Mouse (Mus musculus) lung, embryonic 16.5 days (tissue): ENCODE results near the gene Atxn7l2. TPM values are rescaled to one million over a fixed set of nuclear protein-coding genes. Genes with fewer than 3 reads are reported as not detected.

Experiments used
- ATAC-seq: fragments of 200-750 bp; cut with Nextera tagmentation; 2 replicates; pipeline ENCODE4 v1.8.0; 2017; ENCODE audit warnings: low read depth, mild to moderate bottlenecking, moderate library complexity
- H3K27ac ChIP-seq: fragments of 300-500 bp; sonication (generic); 2 replicates; pipeline ENCODE4 v1.5.1; 2014; ENCODE audit warnings: mild to moderate bottlenecking, control low read depth, low read length
- H3K27me3 ChIP-seq: fragments of 300-500 bp; sonication (generic); 2 replicates; pipeline ENCODE4 v1.6.1; 2014; ENCODE audit warnings: low read depth, low read length, mixed read lengths; ENCODE audit not compliant: control insufficient read depth, insufficient read depth
- H3K36me3 ChIP-seq: fragments of 300-500 bp; sonication (generic); 2 replicates; pipeline ENCODE4 v1.6.1; 2014; ENCODE audit warnings: low read length; ENCODE audit not compliant: control insufficient read depth, insufficient read depth
- H3K4me1 ChIP-seq: fragments of 300-500 bp; sonication (generic); replicated peaks from 2 replicates; pipeline ENCODE4 v1.6.1; 2014; ENCODE audit warnings: low read length, mixed read lengths; ENCODE audit not compliant: control insufficient read depth, insufficient read depth
- H3K4me2 ChIP-seq: fragments of 300-500 bp; sonication (generic); 2 replicates; pipeline ENCODE4 v1.6.1; 2014; ENCODE audit warnings: low read depth, low read length, control low read depth
- H3K4me3 ChIP-seq: fragments of 300-500 bp; sonication (generic); 2 replicates; pipeline ENCODE4 v1.5.1; 2014; ENCODE audit warnings: mild to moderate bottlenecking, low read length, control low read depth
- H3K9ac ChIP-seq: fragments of 300-500 bp; sonication (generic); 2 replicates; pipeline ENCODE4 v1.6.1; 2014; ENCODE audit warnings: low read length, control low read depth
- H3K9me3 ChIP-seq: fragments of 300-500 bp; sonication (generic); 2 replicates; pipeline ENCODE4 v1.6.1; 2016; ENCODE audit warnings: low read length; ENCODE audit not compliant: control insufficient read depth
- WGBS: fragments of 180-500 bp; shearing (Covaris S2); extraction: QIAGEN DNeasy Blood & Tissue Kit; methylation state at CpG from one replicate; pipeline ENCODE4 v1.1.7; 2014; 5-methylcytosine and 5-hydroxymethylcytosine counted together
- polyA plus RNA-seq: library from polyadenylated mRNA; unstranded; fragments of >200 nt; fragmentation: Nextera tagmentation; extraction: Ambion mirVana; gene quantifications from 2 replicates; pipeline ENCODE4 v1.2.1, GENCODE M21; 2015

Atxn7l2 gene
- polyA plus RNA-seq, 1 experiment from 2014 or later, result 13.4 TPM

DNA sequence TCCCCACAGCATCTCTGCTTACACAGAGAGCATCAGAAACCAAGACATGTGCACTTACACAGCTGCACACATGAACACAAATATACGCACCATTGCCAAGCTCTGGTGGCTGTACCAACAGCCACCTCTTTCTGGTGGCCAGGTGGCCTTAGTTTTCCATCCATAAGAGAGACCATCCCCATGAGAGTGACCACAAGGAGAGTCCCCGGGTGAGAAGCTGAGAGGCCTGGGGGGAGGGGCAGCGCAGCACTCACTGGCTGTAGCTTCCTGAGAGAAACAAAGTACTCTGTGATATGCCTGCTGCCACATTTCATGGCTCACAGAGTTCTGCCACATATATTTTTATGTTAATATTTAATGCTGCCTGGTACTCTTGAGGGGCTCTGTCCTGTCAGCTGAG lies 41.5 kb downstream of the Atxn7l2 start:
- H3K4me2 ChIP-seq, result no peak overlapping the region
- H3K36me3 ChIP-seq, result no peaks in the 10 kb centered on the region
- peaks cover 3% of the 10 kb centered on the region; the same call in 1 of the 2 replicates for H3K4me1 ChIP-seq
- H3K9me3 ChIP-seq, result no peaks in the 10 kb centered on the region
- no peak for ATAC-seq
- peaks cover 2% of the 10 kb centered on the region; the same call in 1 of the 2 replicates for H3K27me3 ChIP-seq
- WGBS, result 43% methylated on average over 3 of the region's 3 CpGs
- H3K27ac ChIP-seq, result no peak overlapping the region
- H3K4me3 ChIP-seq, result no peak overlapping the region
- H3K9ac ChIP-seq, result no peak overlapping the region

- Histone ChIP-seq H3K9me3 (no peaks in the 10 kb centered on the region), H3K27ac (no peak overlapping the region), H3K4me2 (no peak overlapping the region), H3K4me1 (peaks cover 3% of the 10 kb centered on the region; the same call in 1 of the 2 replicates), H3K9ac (no peak overlapping the region), H3K36me3 (no peaks in the 10 kb centered on the region), H3K4me3 (no peak overlapping the region), H3K27me3 (peaks cover 2% of the 10 kb centered on the region)
- no peak for ATAC-seq
- WGBS, result 46% methylated on average over 14 of the region's 14 CpGs
Observed at GRCm38 (mm10) chr3:108167499-108167898, 43.2 kb downstream of the Atxn7l2 start.

DNA sequence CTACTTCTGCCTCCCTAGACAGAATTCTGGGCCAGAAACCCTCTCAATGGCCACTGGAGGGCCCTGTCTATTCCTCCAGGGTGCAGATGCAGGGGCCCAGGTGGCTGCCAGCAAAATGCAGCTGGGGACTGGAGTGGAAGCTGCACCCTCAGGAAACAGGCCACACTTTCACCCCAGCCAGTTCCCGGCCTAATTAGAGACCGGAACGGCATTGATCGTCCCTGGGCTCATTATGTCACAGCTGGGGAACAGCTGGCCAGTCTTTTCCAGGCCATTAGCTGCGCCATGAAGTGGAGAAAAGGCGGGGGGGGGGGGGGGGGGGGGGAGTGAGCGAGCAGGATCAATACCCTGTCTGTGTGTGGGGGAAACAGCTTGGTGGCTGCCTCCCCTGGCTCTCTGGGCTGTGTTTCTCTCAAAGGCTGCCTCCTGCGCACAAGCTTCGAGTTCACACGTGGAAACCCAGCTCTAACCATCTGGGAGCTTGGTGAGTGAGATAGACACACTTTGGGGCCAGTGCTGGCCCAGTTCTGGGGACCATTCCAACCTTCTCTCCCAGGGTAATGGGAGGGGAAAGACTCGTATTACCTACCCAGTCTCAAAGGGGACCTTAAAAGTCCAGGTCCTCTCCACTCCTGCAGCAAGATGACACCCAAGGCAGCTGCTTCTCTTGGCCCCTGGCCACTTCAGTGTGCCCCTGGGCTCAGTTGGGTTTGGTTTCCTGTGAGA lies 44.1 kb downstream of the Atxn7l2 start:
- ATAC-seq, result peak; percentile 75
- WGBS, result 28% methylated on average over 10 of the region's 11 CpGs

GRCm38 (mm10) chr3:108165532-108166315 lies 45.0 kb downstream of the Atxn7l2 start:
- Histone ChIP-seq H3K4me2 (no peak overlapping the region), H3K9me3 (no peaks in the 10 kb centered on the region), H3K4me1 (peaks cover 3% of the 10 kb centered on the region; the same call in 1 of the 2 replicates), H3K27me3 (peaks cover 2% of the 10 kb centered on the region), H3K27ac (no peak overlapping the region), H3K4me3 (no peak overlapping the region), H3K9ac (no peak overlapping the region), H3K36me3 (no peaks in the 10 kb centered on the region)
- WGBS, result 52% methylated on average over 10 of the region's 10 CpGs
- peak; percentile 21; the same call in 1 of the 2 replicates for ATAC-seq

More for the DNA sequence above, 44.1 kb downstream of the Atxn7l2 start:
- peaks cover 2% of the 10 kb centered on the region for H3K27me3 ChIP-seq
- peaks cover 3% of the 10 kb centered on the region; the same call in 1 of the 2 replicates for H3K4me1 ChIP-seq
- H3K9me3 ChIP-seq, result no peaks in the 10 kb centered on the region
- no peaks in the 10 kb centered on the region for H3K36me3 ChIP-seq
- no peak overlapping the region for H3K9ac ChIP-seq
- no peak overlapping the region for H3K4me3 ChIP-seq
- H3K27ac ChIP-seq, result no peak overlapping the region
- no peak overlapping the region for H3K4me2 ChIP-seq

DNA sequence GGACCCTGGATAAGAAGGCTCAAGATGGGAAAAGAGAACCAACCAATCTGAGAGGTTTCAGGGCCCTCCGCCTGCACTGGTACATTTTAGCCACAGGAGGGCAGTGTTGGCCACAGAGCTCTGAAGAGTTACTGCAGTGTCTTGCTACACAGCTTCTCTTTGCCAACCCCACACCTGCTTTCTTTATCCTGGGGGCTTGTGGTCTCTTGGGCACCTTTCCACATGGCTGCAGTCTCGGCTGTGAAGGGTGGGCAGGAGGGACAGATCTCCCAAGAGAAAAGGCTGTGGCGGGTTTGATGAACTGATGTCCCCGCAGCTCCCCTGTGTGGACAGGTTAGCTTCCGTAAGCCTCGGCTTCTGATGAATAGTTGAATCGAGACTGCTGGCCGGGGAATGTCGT lies 45.9 kb downstream of the Atxn7l2 start:
- peak; percentile 59; the same call in 1 of the 2 replicates for ATAC-seq
- Histone ChIP-seq H3K4me2 (peak overlapping the region; percentile 36), H3K36me3 (no peaks in the 10 kb centered on the region), H3K9me3 (no peaks in the 10 kb centered on the region), H3K4me1 (peaks cover 3% of the 10 kb centered on the region; the same call in 1 of the 2 replicates), H3K9ac (peak overlapping the region; percentile 4; the same call in 1 of the 2 replicates), H3K27me3 (peaks cover 2% of the 10 kb centered on the region), H3K4me3 (peak overlapping the region; percentile 25), H3K27ac (no peak overlapping the region)
- WGBS, result 23% methylated on average over 9 of the region's 9 CpGs

DNA sequence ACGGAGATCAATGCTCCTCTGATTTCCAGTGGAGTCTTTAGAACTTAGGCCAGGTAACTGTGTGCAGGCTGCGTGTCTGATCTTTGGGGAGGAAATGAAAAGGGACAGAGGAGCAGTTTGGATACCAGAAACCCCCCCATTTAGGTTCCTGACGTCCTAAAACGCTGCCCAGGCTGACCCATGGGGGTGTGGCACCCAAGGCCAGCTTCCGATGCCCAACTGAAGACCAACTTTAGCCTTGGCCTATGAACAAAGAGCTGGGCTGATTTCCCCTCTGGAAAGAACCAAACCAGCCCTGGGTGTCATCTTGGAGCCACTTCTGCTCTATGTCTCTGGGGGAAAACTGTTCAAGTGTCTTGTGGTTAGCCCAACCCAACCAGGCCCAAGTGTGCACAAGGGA lies 46.6 kb downstream of the Atxn7l2 start:
- H3K4me2 ChIP-seq, result no peak overlapping the region
- peaks cover 2% of the 10 kb centered on the region for H3K27me3 ChIP-seq
- H3K9me3 ChIP-seq, result no peaks in the 10 kb centered on the region
- peaks cover 3% of the 10 kb centered on the region; the same call in 1 of the 2 replicates for H3K4me1 ChIP-seq
- no peak for ATAC-seq
- no peak overlapping the region for H3K27ac ChIP-seq
- 54% methylated on average over 5 of the region's 5 CpGs for WGBS
- H3K4me3 ChIP-seq, result no peak overlapping the region
- H3K36me3 ChIP-seq, result no peaks in the 10 kb centered on the region
- no peak overlapping the region for H3K9ac ChIP-seq

- Histone ChIP-seq H3K4me2 (no peak overlapping the region), H3K9me3 (no peaks in the 10 kb centered on the region), H3K36me3 (no peaks in the 10 kb centered on the region), H3K4me1 (no peaks in the 10 kb centered on the region), H3K27me3 (no peaks in the 10 kb centered on the region; the same call in 1 of the 2 replicates), H3K27ac (no peak overlapping the region), H3K9ac (no peak overlapping the region), H3K4me3 (no peak overlapping the region)
- 67% methylated on average over 9 of the region's 9 CpGs for whole genome bisulfite sequencing
- ATAC-seq, result no peak
Observed at GRCm38 (mm10) chr3:108158383-108159037, 52.2 kb downstream of the Atxn7l2 start.

- no peaks in the 10 kb centered on the region for H3K9me3 ChIP-seq
- no peaks in the 10 kb centered on the region for H3K36me3 ChIP-seq
- no peaks in the 10 kb centered on the region for H3K4me1 ChIP-seq
- no peak within 1 kb of the TSS for H3K4me3 ChIP-seq
- no peak within 1 kb of the TSS for H3K4me2 ChIP-seq
- H3K27me3 ChIP-seq, result no peaks in the 10 kb centered on the region
- no peak within 1 kb of the TSS for H3K9ac ChIP-seq
- 37% methylated on average over 4 of the region's 4 CpGs for WGBS
- no peak within 1 kb of the TSS for H3K27ac ChIP-seq
- no peak for ATAC-seq
Observed at GRCm38 (mm10) chr3:108154656-108155055, 56.1 kb downstream of the Atxn7l2 start, which contains the start of gene Gpr61. Gpr61 (minus strand) TSS chr3:108154882.

- Histone ChIP-seq H3K9me3 (no peaks in the 10 kb centered on the region), H3K4me3 (no peak overlapping the region), H3K4me2 (no peak overlapping the region), H3K36me3 (no peaks in the 10 kb centered on the region), H3K27me3 (no peaks in the 10 kb centered on the region), H3K4me1 (peaks cover 3% of the 10 kb centered on the region), H3K27ac (no peak overlapping the region), H3K9ac (no peak overlapping the region)
- 74% methylated on average over 3 of the region's 3 CpGs for WGBS
- no peak for ATAC-seq
Observed at GRCm38 (mm10) chr3:108152290-108152689, 58.4 kb downstream of the Atxn7l2 start.
